Mouse (Mus musculus) left cerebral cortex, postnatal 25 days (tissue): ENCODE data around the gene Ntng2. TPM values are rescaled to one million over a fixed set of nuclear protein-coding genes. Genes with fewer than 3 reads are reported as not detected.

Source experiments
- DNase-seq, 2 experiments: peaks; one replicate each; pipeline ENCODE4 v3.0.0; 2022; ENCODE audit warnings: low spot score in 2 of 2, mixed read lengths in 1 of 2
- intact Hi-C: fragments of 180-260 bp; cut with DNase I; formaldehyde crosslinking; loops from one replicate; pipeline ENCODE4 v1.15.1; 2025
- total RNA-seq, 2 experiments: library from RNA; stranded (reverse); gene quantifications; 2 replicates each; pipeline ENCODE4 v1.2.3; 2021

Ntng2 gene
- total RNA-seq, 2 experiments from 2014 or later, result 85.4 to 90.5 TPM

- no peak for DNase-seq
- intact Hi-C loops, result no loop called here
Observed at GRCm38 (mm10) chr2:29245341-29245779, 7.4 kb downstream of the Ntng2 start.

- intact Hi-C loops, result no loop called here
- peak; percentile 61 to 90 for DNase-seq
Observed at GRCm38 (mm10) chr2:29239329-29239728, 13.5 kb downstream of the Ntng2 start.

GRCm38 (mm10) chr2:29237623-29238022 lies 15.2 kb downstream of the Ntng2 start:
- DNase-seq, result peak; percentile 62 to 77
- intact Hi-C loops, result loop anchor here (2.0 kb wide), 2 partner anchors 19 to 37 kb away; no protein-coding TSS in a partner anchor

- intact Hi-C loops, result loop anchor here (2.0 kb wide), 2 partner anchors 17 to 35 kb away; no protein-coding TSS in a partner anchor
- DNase-seq, result peak in 1 of 2 experiments; percentile 84
Observed at GRCm38 (mm10) chr2:29235811-29236210, 17.0 kb downstream of the Ntng2 start.

GRCm38 (mm10) chr2:29235026-29235425 lies 17.8 kb downstream of the Ntng2 start:
- DNase-seq, result no peak
- intact Hi-C loops, result no loop called here

GRCm38 (mm10) chr2:29234002-29234401 lies 18.8 kb downstream of the Ntng2 start:
- intact Hi-C loops, result no loop called here
- DNase-seq, result peak in 1 of 2 experiments; percentile 46

GRCm38 (mm10) chr2:29230191-29230835 lies 22.5 kb downstream of the Ntng2 start:
- DNase-seq, result no peak
- intact Hi-C loops, result no loop called here

GRCm38 (mm10) chr2:29226671-29227070 lies 26.1 kb downstream of the Ntng2 start:
- no peak for DNase-seq
- intact Hi-C loops, result no loop called here

GRCm38 (mm10) chr2:29223591-29224262 lies 29.1 kb downstream of the Ntng2 start:
- intact Hi-C loops, result no loop called here
- DNase-seq, result peak in 1 of 2 experiments; percentile 38

GRCm38 (mm10) chr2:29222302-29222701 lies 30.5 kb downstream of the Ntng2 start:
- DNase-seq, result no peak

GRCm38 (mm10) chr2:29218831-29219230 lies 34.0 kb downstream of the Ntng2 start:
- DNase-seq, result no peak
- intact Hi-C loops, result loop anchor here (2.0 to 5.0 kb wide), 2 partner anchors 18 to 363 kb away; no protein-coding TSS in a partner anchor

More at GRCm38 (mm10) chr2:29222302-29222701, 30.5 kb downstream of the Ntng2 start:
- intact Hi-C loops, result no loop called here

GRCm38 (mm10) chr2:29217897-29218296 lies 34.9 kb downstream of the Ntng2 start:
- intact Hi-C loops, result loop anchor here (2.0 to 5.0 kb wide), 2 partner anchors 19 to 364 kb away; no protein-coding TSS in a partner anchor
- DNase-seq, result peak; percentile 47 to 81

- DNase-seq, result no peak
- intact Hi-C loops, result loop anchor here (5.0 kb wide), 1 partner anchor 365 kb away; no protein-coding TSS in a partner anchor
Observed at GRCm38 (mm10) chr2:29217042-29217441, 35.8 kb downstream of the Ntng2 start.

- intact Hi-C loops, result loop anchor here (5.0 kb wide), 1 partner anchor 366 kb away; no protein-coding TSS in a partner anchor
Observed at GRCm38 (mm10) chr2:29216286-29217012, 36.4 kb downstream of the Ntng2 start.

GRCm38 (mm10) chr2:29206156-29206555 lies 46.6 kb downstream of the Ntng2 start:
- DNase-seq, result no peak
- intact Hi-C loops, result no loop called here

More at GRCm38 (mm10) chr2:29216286-29217012, 36.4 kb downstream of the Ntng2 start:
- DNase-seq, result no peak

- intact Hi-C loops, result loop anchor here (2.0 to 5.0 kb wide), 3 partner anchors 35 to 401 kb away; no protein-coding TSS in a partner anchor
- no peak for DNase-seq
Observed at GRCm38 (mm10) chr2:29201223-29201955, 51.4 kb downstream of the Ntng2 start.

- intact Hi-C loops, result loop anchor here (2.0 to 5.0 kb wide), 3 partner anchors 37 to 402 kb away; no protein-coding TSS in a partner anchor
- peak; percentile 39 to 47 for DNase-seq
Observed at GRCm38 (mm10) chr2:29199909-29200308, 52.9 kb downstream of the Ntng2 start.

GRCm38 (mm10) chr2:29198446-29198845 lies 54.4 kb downstream of the Ntng2 start:
- no peak for DNase-seq
- intact Hi-C loops, result no loop called here

GRCm38 (mm10) chr2:29196844-29197243 lies 56.0 kb downstream of the Ntng2 start:
- intact Hi-C loops, result no loop called here
- DNase-seq, result no peak
